Mouse (Mus musculus) erythroblast, embryonic 14.5 days (primary cell): Measurements from ENCODE around the gene Ubox5.

Experiments
- GATA1 ChIP-seq: IDR thresholded peaks from 2 replicates; pipeline ENCODE4 v1.6.1; 2012; ENCODE audit warnings: low read length, inconsistent platforms, mixed read lengths
- TAL1 ChIP-seq: IDR thresholded peaks from 3 replicates; pipeline ENCODE4 v1.6.1; 2012; ENCODE audit warnings: low read length, inconsistent platforms, mixed read lengths

DNA sequence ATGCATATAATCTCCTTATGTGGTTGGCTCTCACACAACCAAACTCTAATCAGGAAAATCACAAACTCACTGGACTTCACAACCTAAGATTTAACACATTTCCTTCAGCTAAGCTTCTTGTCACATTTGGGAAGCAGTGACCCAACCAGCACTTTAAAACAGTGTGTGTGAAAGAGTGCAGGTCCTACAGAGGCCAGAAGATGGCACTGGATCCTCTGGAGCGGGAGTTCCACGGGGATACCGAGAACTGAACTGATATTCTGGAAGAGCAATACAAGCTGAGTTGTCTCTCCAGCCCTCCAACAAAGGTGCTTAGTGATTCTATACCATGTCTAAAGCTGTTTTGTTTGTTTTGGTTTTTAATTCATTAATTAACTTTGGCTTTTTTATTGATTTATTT, 16.7 kb downstream of the Ubox5 start:
- no peak for TF ChIP-seq GATA1
- TF ChIP-seq TAL1: no peak
